Mouse (Mus musculus) heart, embryonic 14.5 days (tissue): ENCODE results near the gene Ankrd34c. TPM values are rescaled to one million over a fixed set of nuclear protein-coding genes. Genes with fewer than 3 reads are reported as not detected.

Experiments
- polyA plus RNA-seq: library from polyadenylated mRNA; unstranded; fragments of >200 nt; fragmentation: Nextera tagmentation; extraction: Ambion mirVana; gene quantifications from 2 replicates; pipeline ENCODE4 v1.2.1, GENCODE M21; 2014

Ankrd34c gene
- polyA plus RNA-seq, 1 experiment from 2014 or later: not detected

Other genes starting within 250 kb of the Ankrd34c start
- gene Minar1, start 115.3 kb downstream of the Ankrd34c start, polyA plus RNA-seq: 0.03 TPM in 1 of 2 replicates, not detected in the other
- gene Tmed3, start 33.4 kb downstream of the Ankrd34c start, polyA plus RNA-seq: 74.9 and 91.8 TPM in 2 replicates
- gene Rasgrf1, start 171.4 kb upstream of the Ankrd34c start, polyA plus RNA-seq: 0.08 and 0.11 TPM in 2 replicates